Mouse (Mus musculus) liver, adult (tissue): ENCODE measurements around the gene Pdzd4.

ENCODE experiments used
- GATA4 ChIP-seq: IDR thresholded peaks from 2 replicates; pipeline ENCODE4 v1.6.1; 2014; ENCODE audit warnings: mild to moderate bottlenecking, low read length; ENCODE audit not compliant: insufficient replicate concordance

Gene Pdzd4

GRCm38 (mm10) chrX:73748977-73749376 is 75.8 kb downstream of the Pdzd4 start:
- no peak for TF ChIP-seq GATA4

GRCm38 (mm10) chrX:73744774-73745481 is 79.8 kb downstream of the Pdzd4 start:
- no peak for TF ChIP-seq GATA4
